Mouse (Mus musculus): Measurements from ENCODE around the gene Cox10. TPM values are rescaled to one million over a fixed set of nuclear protein-coding genes. Genes with fewer than 3 reads are reported as not detected.

Cox10 gene
- polyA plus RNA-seq, 1 experiment from 2014 or later, result 23.9 TPM

- H3K27me3 ChIP-seq, result no peaks in the 10 kb centered on the region
- H3K27ac ChIP-seq (replicated peaks), result peak overlapping the region; percentile 68; the same call in 1 of the 2 replicates
- peak overlapping the region; percentile 15; the same call in 1 of the 2 replicates for H3K4me2 ChIP-seq (replicated peaks)
- no peaks in the 10 kb centered on the region for H3K36me3 ChIP-seq
- no peaks in the 10 kb centered on the region for H3K9me3 ChIP-seq
- 38% methylated on average over 9 of the region's 9 CpGs for WGBS
- H3K4me3 ChIP-seq, result no peak overlapping the region
- peak; percentile 66; the same call in 1 of the 2 replicates for ATAC-seq (ENCODE audit: low FRiP score, low read depth)
- peaks cover 34% of the 10 kb centered on the region for H3K4me1 ChIP-seq
- H3K9ac ChIP-seq (replicated peaks), result 0 out of 2 replicates have a peak overlapping the region, but pooled peaks have one; percentile 20
These were observed 56.7 kb downstream of the Cox10 start for GRCm38 (mm10) chr11:64022403-64023047.

GRCm38 (mm10) chr11:64019235-64019634 is 60.0 kb downstream of the Cox10 start:
- Histone ChIP-seq H3K36me3 (no peaks in the 10 kb centered on the region), H3K9ac (replicated peaks) (no peak overlapping the region), H3K4me1 (peaks cover 42% of the 10 kb centered on the region), H3K27me3 (no peaks in the 10 kb centered on the region; the same call in 1 of the 2 replicates), H3K4me3 (no peak overlapping the region), H3K4me2 (replicated peaks) (no peak overlapping the region), H3K27ac (replicated peaks) (no peak overlapping the region), H3K9me3 (no peaks in the 10 kb centered on the region)
- ATAC-seq (ENCODE audit: low FRiP score, low read depth), result no peak
- 90% methylated on average over 8 of the region's 8 CpGs for WGBS

GRCm38 (mm10) chr11:64018165-64018564 is 61.1 kb downstream of the Cox10 start:
- WGBS, result 40% methylated on average over 5 of the region's 5 CpGs

GRCm38 (mm10) chr11:64015309-64015708 is 64.0 kb downstream of the Cox10 start:
- H3K9ac ChIP-seq (replicated peaks), result no peak overlapping the region
- no peak overlapping the region for H3K4me2 ChIP-seq (replicated peaks)
- H3K9me3 ChIP-seq, result no peaks in the 10 kb centered on the region
- no peaks in the 10 kb centered on the region for H3K36me3 ChIP-seq
- H3K27me3 ChIP-seq, result peaks cover 5% of the 10 kb centered on the region; the same call in 1 of the 2 replicates
- H3K27ac ChIP-seq (replicated peaks), result no peak overlapping the region
- H3K4me3 ChIP-seq, result no peak overlapping the region
- no peak for ATAC-seq (ENCODE audit: low FRiP score, low read depth)
- 75% methylated on average over 6 of the region's 6 CpGs for WGBS
- H3K4me1 ChIP-seq, result peaks cover 30% of the 10 kb centered on the region

More at GRCm38 (mm10) chr11:64018165-64018564, 61.1 kb downstream of the Cox10 start:
- Histone ChIP-seq H3K27ac (replicated peaks) (no peak overlapping the region), H3K4me1 (peaks cover 31% of the 10 kb centered on the region), H3K36me3 (no peaks in the 10 kb centered on the region), H3K9ac (replicated peaks) (no peak overlapping the region), H3K4me3 (no peak overlapping the region), H3K27me3 (no peaks in the 10 kb centered on the region; the same call in 1 of the 2 replicates), H3K9me3 (no peaks in the 10 kb centered on the region), H3K4me2 (replicated peaks) (no peak overlapping the region)
- ATAC-seq (ENCODE audit: low FRiP score, low read depth), result no peak

- 58% methylated on average over 22 of the region's 22 CpGs for WGBS
- no peak overlapping the region for H3K9ac ChIP-seq (replicated peaks)
- no peak overlapping the region for H3K4me3 ChIP-seq
- H3K4me2 ChIP-seq (replicated peaks), result no peak overlapping the region
- no peaks in the 10 kb centered on the region for H3K36me3 ChIP-seq
- no peaks in the 10 kb centered on the region for H3K9me3 ChIP-seq
- peaks cover 18% of the 10 kb centered on the region for H3K4me1 ChIP-seq
- H3K27me3 ChIP-seq, result peaks cover 5% of the 10 kb centered on the region; the same call in 1 of the 2 replicates
- no peak overlapping the region for H3K27ac ChIP-seq (replicated peaks)
- ATAC-seq (ENCODE audit: low FRiP score, low read depth), result no peak
These were observed 68.4 kb downstream of the Cox10 start for GRCm38 (mm10) chr11:64010724-64011496.

GRCm38 (mm10) chr11:64004152-64004551 is 75.1 kb downstream of the Cox10 start:
- Histone ChIP-seq H3K36me3 (no peaks in the 10 kb centered on the region), H3K4me2 (replicated peaks) (no peak overlapping the region), H3K27me3 (no peaks in the 10 kb centered on the region), H3K27ac (replicated peaks) (no peak overlapping the region), H3K9ac (replicated peaks) (no peak overlapping the region), H3K9me3 (no peaks in the 10 kb centered on the region), H3K4me3 (no peak overlapping the region), H3K4me1 (peaks cover 9% of the 10 kb centered on the region; the same call in 1 of the 2 replicates)
- ATAC-seq (ENCODE audit: low FRiP score, low read depth), result no peak
- WGBS, result 93% methylated on average over 4 of the region's 4 CpGs

- Histone ChIP-seq H3K27ac (replicated peaks) (no peak overlapping the region), H3K4me3 (no peak overlapping the region), H3K9ac (replicated peaks) (no peak overlapping the region), H3K4me1 (peaks cover 9% of the 10 kb centered on the region; the same call in 1 of the 2 replicates), H3K4me2 (replicated peaks) (no peak overlapping the region), H3K36me3 (no peaks in the 10 kb centered on the region), H3K27me3 (no peaks in the 10 kb centered on the region), H3K9me3 (no peaks in the 10 kb centered on the region)
- 73% methylated on average over 3 of the region's 3 CpGs for WGBS
- no peak for ATAC-seq (ENCODE audit: low FRiP score, low read depth)
These were observed 75.8 kb downstream of the Cox10 start for GRCm38 (mm10) chr11:64003484-64003883.

- no peak overlapping the region for H3K4me2 ChIP-seq (replicated peaks)
- WGBS, result 96% methylated on average over 2 of the region's 2 CpGs
- H3K27me3 ChIP-seq, result no peaks in the 10 kb centered on the region
- H3K36me3 ChIP-seq, result no peaks in the 10 kb centered on the region
- H3K27ac ChIP-seq (replicated peaks), result no peak overlapping the region
- H3K4me3 ChIP-seq, result no peak overlapping the region
- no peak overlapping the region for H3K9ac ChIP-seq (replicated peaks)
- H3K4me1 ChIP-seq, result peaks cover 9% of the 10 kb centered on the region; the same call in 1 of the 2 replicates
- no peaks in the 10 kb centered on the region for H3K9me3 ChIP-seq
- no peak for ATAC-seq (ENCODE audit: low FRiP score, low read depth)
These were observed 76.6 kb downstream of the Cox10 start for GRCm38 (mm10) chr11:64002629-64003028.

- Histone ChIP-seq H3K9me3 (no peaks in the 10 kb centered on the region), H3K27me3 (no peaks in the 10 kb centered on the region), H3K4me3 (no peak overlapping the region), H3K27ac (replicated peaks) (no peak overlapping the region), H3K4me2 (replicated peaks) (no peak overlapping the region), H3K36me3 (no peaks in the 10 kb centered on the region), H3K9ac (replicated peaks) (no peak overlapping the region), H3K4me1 (peaks cover 9% of the 10 kb centered on the region; the same call in 1 of the 2 replicates)
- WGBS, result 82% methylated on average over 2 of the region's 2 CpGs
- no peak for ATAC-seq (ENCODE audit: low FRiP score, low read depth)
These were observed 78.2 kb downstream of the Cox10 start for GRCm38 (mm10) chr11:64001111-64001510.

- 79% methylated on average over 5 of the region's 5 CpGs for WGBS
- Histone ChIP-seq H3K27me3 (no peaks in the 10 kb centered on the region), H3K4me2 (replicated peaks) (no peak overlapping the region), H3K9ac (replicated peaks) (no peak overlapping the region), H3K4me1 (peaks cover 9% of the 10 kb centered on the region; the same call in 1 of the 2 replicates), H3K4me3 (no peak overlapping the region), H3K27ac (replicated peaks) (no peak overlapping the region), H3K36me3 (no peaks in the 10 kb centered on the region), H3K9me3 (no peaks in the 10 kb centered on the region)
- no peak for ATAC-seq (ENCODE audit: low FRiP score, low read depth)
These were observed 79.0 kb downstream of the Cox10 start for GRCm38 (mm10) chr11:64000200-64000794.

- no peak overlapping the region for H3K4me3 ChIP-seq
These were observed 79.8 kb downstream of the Cox10 start for GRCm38 (mm10) chr11:63999431-63999830.

GRCm38 (mm10) chr11:63991958-63992357 is 87.3 kb downstream of the Cox10 start:
- no peaks in the 10 kb centered on the region for H3K36me3 ChIP-seq
- no peak for ATAC-seq (ENCODE audit: low FRiP score, low read depth)
- H3K9ac ChIP-seq (replicated peaks), result no peak overlapping the region
- 78% methylated on average over 8 of the region's 8 CpGs for WGBS
- no peak overlapping the region for H3K4me3 ChIP-seq
- H3K27me3 ChIP-seq, result no peaks in the 10 kb centered on the region
- H3K4me1 ChIP-seq, result 0 out of 2 replicates have a peak, but pooled peaks cover 4% of the 10 kb centered on the region
- H3K9me3 ChIP-seq, result no peaks in the 10 kb centered on the region
- no peak overlapping the region for H3K27ac ChIP-seq (replicated peaks)
- no peak overlapping the region for H3K4me2 ChIP-seq (replicated peaks)

More at GRCm38 (mm10) chr11:63999431-63999830, 79.8 kb downstream of the Cox10 start:
- ATAC-seq (ENCODE audit: low FRiP score, low read depth), result no peak
- H3K4me2 ChIP-seq (replicated peaks), result no peak overlapping the region
- no peaks in the 10 kb centered on the region for H3K36me3 ChIP-seq
- no peak overlapping the region for H3K27ac ChIP-seq (replicated peaks)
- no peaks in the 10 kb centered on the region for H3K9me3 ChIP-seq
- H3K9ac ChIP-seq (replicated peaks), result no peak overlapping the region
- H3K27me3 ChIP-seq, result no peaks in the 10 kb centered on the region
- WGBS, result 88% methylated on average over 6 of the region's 6 CpGs
- H3K4me1 ChIP-seq, result peaks cover 9% of the 10 kb centered on the region; the same call in 1 of the 2 replicates
